Mouse (Mus musculus) myocyte (in vitro differentiated cells): ENCODE results near the gene Kctd17. TPM values are rescaled to one million over a fixed set of nuclear protein-coding genes. Genes with fewer than 3 reads are reported as not detected.

Experiments
- H3K27me3 ChIP-seq: one replicate; pipeline ENCODE4 v1.6.1; 2011; ENCODE audit not compliant: control insufficient read depth, insufficient read depth, insufficient read length
- H3K36me3 ChIP-seq: one replicate; pipeline ENCODE4 v1.6.1; 2011; ENCODE audit not compliant: control insufficient read depth, insufficient read depth
- H3K4me2 ChIP-seq: one replicate; pipeline ENCODE4 v1.6.1; 2011; ENCODE audit warnings: low read depth, control low read depth
- H3K4me3 ChIP-seq: one replicate; pipeline ENCODE4 v1.5.1; 2011; ENCODE audit warnings: mild to moderate bottlenecking, control low read depth, moderate library complexity
- H3K79me2 ChIP-seq: one replicate; pipeline ENCODE4 v1.6.1; 2011; ENCODE audit not compliant: control insufficient read depth, insufficient read depth
- H3ac ChIP-seq: one replicate; pipeline ENCODE4 v1.6.1; 2011; ENCODE audit not compliant: control insufficient read depth, insufficient read length
- CEBPB ChIP-seq: IDR thresholded peaks from 2 replicates; pipeline ENCODE4 v1.6.1; 2011; ENCODE audit warnings: mild to moderate bottlenecking, moderate library complexity; ENCODE audit not compliant: poor library complexity, insufficient read depth, severe bottlenecking
- E2F4 ChIP-seq: IDR thresholded peaks from one replicate; pipeline ENCODE4 v1.6.1; 2011; ENCODE audit warnings: mild to moderate bottlenecking, control low read depth, moderate library complexity; ENCODE audit not compliant: insufficient read depth
- MAX ChIP-seq: IDR thresholded peaks from one replicate; pipeline ENCODE4 v1.6.1; 2011; ENCODE audit warnings: low read depth, mild to moderate bottlenecking, control low read depth
- MYOD1 ChIP-seq, 3 experiments: IDR thresholded peaks; one replicate each; pipeline ENCODE4 v1.6.1; 2011; ENCODE audit warnings: control low read depth in 2 of 3, low read depth in 2 of 3, mild to moderate bottlenecking in 2 of 3, moderate library complexity in 1 of 3; ENCODE audit not compliant: insufficient read length in 2 of 3, control insufficient read depth in 1 of 3
- MYOG ChIP-seq, 3 experiments: IDR thresholded peaks; one replicate each; pipeline ENCODE4 v1.6.1; 2011; ENCODE audit warnings: control low read depth in 2 of 3, low read depth in 2 of 3, mild to moderate bottlenecking in 2 of 3; ENCODE audit not compliant: insufficient read length in 2 of 3, control insufficient read depth in 1 of 3, insufficient read depth in 1 of 3
- POLR2A ChIP-seq: IDR thresholded peaks from one replicate; pipeline ENCODE4 v1.6.1; 2011; ENCODE audit warnings: low read depth, mild to moderate bottlenecking, control low read depth, moderate library complexity; ENCODE audit not compliant: insufficient read length
- POLR2AphosphoS2 ChIP-seq: IDR thresholded peaks from one replicate; pipeline ENCODE4 v1.6.1; 2011; ENCODE audit warnings: low read depth, control low read depth; ENCODE audit not compliant: insufficient read length
- REST ChIP-seq: IDR thresholded peaks from one replicate; pipeline ENCODE4 v1.6.1; 2011; ENCODE audit warnings: mild to moderate bottlenecking, control low read depth, moderate library complexity; ENCODE audit not compliant: insufficient read depth, insufficient read length
- SRF ChIP-seq: IDR thresholded peaks from one replicate; pipeline ENCODE4 v1.6.1; 2011; ENCODE audit warnings: low read depth; ENCODE audit not compliant: control insufficient read depth, insufficient read length
- TCF12 ChIP-seq: IDR thresholded peaks from one replicate; pipeline ENCODE4 v1.6.1; 2011; ENCODE audit warnings: mild to moderate bottlenecking, control low read depth; ENCODE audit not compliant: poor library complexity, insufficient read depth, severe bottlenecking
- TCF3 ChIP-seq: IDR thresholded peaks from one replicate; pipeline ENCODE4 v1.6.1; 2011; ENCODE audit warnings: low read depth, control low read depth; ENCODE audit not compliant: insufficient read length
- USF1 ChIP-seq: IDR thresholded peaks from one replicate; pipeline ENCODE4 v1.6.1; 2011; ENCODE audit warnings: low read depth, mild to moderate bottlenecking, control low read depth, moderate library complexity
- polyA plus RNA-seq: library from polyadenylated mRNA; unstranded; fragments of >200 nt; fragmentation: generic; extraction: Trizol; gene quantifications from one replicate; pipeline ENCODE4 v1.2.1, GENCODE M21; 2012; ENCODE audit warnings: missing spikeins

Gene Kctd17
- polyA plus RNA-seq, 1 experiment, result 161 TPM

- Histone ChIP-seq H3K4me2 (no peak overlapping the region), H3ac (no peak overlapping the region), H3K4me3 (no peak overlapping the region), H3K79me2 (no peaks in the 10 kb centered on the region), H3K27me3 (no peaks in the 10 kb centered on the region), H3K36me3 (no peaks in the 10 kb centered on the region)
- TF ChIP-seq USF1 (no peak), CEBPB (no peak), MYOG (IDR thresholded peaks at IDR 0.05; ENCODE audit: control insufficient read depth in 1 of 3, insufficient read depth in 1 of 3, insufficient read length in 2 of 3, low read depth in 2 of 3) (no peak), TCF12 (no peak), TCF3 (no peak), POLR2AphosphoS2 (no peak), REST (no peak), MYOD1 (IDR thresholded peaks at IDR 0.05; ENCODE audit: control insufficient read depth in 1 of 3, insufficient read length in 2 of 3, low read depth in 2 of 3) (no peak), MAX (no peak), E2F4 (no peak), SRF (no peak), POLR2A (no peak)
These were observed 24.5 kb upstream of the Kctd17 start for GRCm38 (mm10) chr15:78403896-78404295.

DNA sequence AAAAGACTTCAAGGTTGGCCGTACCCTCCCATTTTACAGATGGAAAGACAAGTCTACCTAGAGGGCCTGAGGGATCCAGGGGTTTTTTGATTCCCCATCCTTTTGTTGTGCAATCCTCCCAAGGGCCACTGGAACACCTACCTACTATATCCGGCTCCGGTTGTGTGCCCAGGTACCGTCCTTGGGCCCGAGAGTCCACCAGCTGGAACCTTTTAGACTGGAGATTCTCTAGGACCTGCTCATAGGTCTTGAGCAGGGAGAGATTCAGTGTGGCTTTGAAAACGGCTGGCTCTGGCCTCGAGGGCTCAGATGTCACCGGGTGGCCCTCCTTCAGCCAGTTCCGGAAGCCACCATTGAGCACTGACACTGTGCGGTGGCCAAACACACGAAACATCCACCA, 23.3 kb upstream of the Kctd17 start:
- Histone ChIP-seq H3K36me3 (no peaks in the 10 kb centered on the region), H3K79me2 (no peaks in the 10 kb centered on the region), H3K4me3 (peak overlapping the region; percentile 45), H3ac (no peak overlapping the region), H3K4me2 (peak overlapping the region; percentile 94), H3K27me3 (no peaks in the 10 kb centered on the region)
- no peak for TF ChIP-seq REST
- TF ChIP-seq TCF3, result no peak
- TF ChIP-seq POLR2AphosphoS2, result no peak
- TF ChIP-seq TCF12, result no peak

DNA sequence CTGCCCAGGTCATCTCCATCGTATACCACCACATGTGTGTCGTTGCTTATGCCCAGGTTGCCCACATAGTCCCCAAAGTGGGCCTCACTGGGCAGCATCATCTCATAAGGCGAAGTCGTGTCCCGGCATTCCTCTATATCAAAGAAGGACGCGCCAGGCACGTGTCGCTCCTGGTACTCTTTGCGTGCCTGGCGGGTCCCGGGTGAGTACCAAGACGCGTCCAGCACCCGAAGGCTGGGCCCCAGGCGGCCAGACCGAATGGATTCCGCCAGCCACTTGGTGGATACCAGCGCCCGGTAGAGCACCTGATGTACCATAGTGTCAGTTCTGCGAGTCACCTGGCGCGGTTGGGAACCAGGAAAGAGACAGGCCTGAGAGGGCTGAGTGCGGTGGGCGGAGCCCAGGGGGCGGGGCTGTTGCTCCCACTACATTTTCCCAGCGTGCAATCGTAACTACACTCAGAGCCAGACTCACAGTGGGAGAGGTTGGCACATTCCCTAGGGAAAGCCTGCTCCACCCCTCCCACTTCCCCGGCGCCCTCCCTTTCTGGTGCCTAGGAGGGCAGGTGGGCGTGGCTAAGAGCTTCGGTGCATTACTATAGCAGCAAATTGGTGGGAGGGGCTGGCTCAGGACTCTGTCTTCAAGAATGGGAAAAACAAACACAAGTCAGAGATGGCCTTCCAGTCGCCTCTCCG, 22.7 kb upstream of the Kctd17 start, which contains the start of gene Tst:
Tst (minus strand) TSS at position 391 of the 695 bp plus-strand sequence.
- H3K79me2 ChIP-seq, result no peaks in the 10 kb centered on the region
- H3K36me3 ChIP-seq, result no peaks in the 10 kb centered on the region
- peak within 1 kb of the TSS; percentile 45 for H3K4me3 ChIP-seq
- no peaks in the 10 kb centered on the region for H3K27me3 ChIP-seq
- peak within 1 kb of the TSS; percentile 98 for H3K4me2 ChIP-seq
- TF ChIP-seq TCF3, result no peak
- TF ChIP-seq USF1, result no peak
- no peak for TF ChIP-seq MAX
- TF ChIP-seq MYOG (IDR thresholded peaks at IDR 0.05; ENCODE audit: control insufficient read depth in 1 of 3, insufficient read depth in 1 of 3, insufficient read length in 2 of 3, low read depth in 2 of 3), result no peak
- TF ChIP-seq MYOD1 (IDR thresholded peaks at IDR 0.05; ENCODE audit: control insufficient read depth in 1 of 3, insufficient read length in 2 of 3, low read depth in 2 of 3), result no peak
- TF ChIP-seq SRF, result no peak
- no peak for TF ChIP-seq CEBPB
- TF ChIP-seq POLR2A, result no peak
- TF ChIP-seq E2F4, result no peak
- no peak for TF ChIP-seq TCF12
- TF ChIP-seq REST, result no peak
- TF ChIP-seq POLR2AphosphoS2, result no peak
- peak within 1 kb of the TSS; percentile 1 for H3ac ChIP-seq

DNA sequence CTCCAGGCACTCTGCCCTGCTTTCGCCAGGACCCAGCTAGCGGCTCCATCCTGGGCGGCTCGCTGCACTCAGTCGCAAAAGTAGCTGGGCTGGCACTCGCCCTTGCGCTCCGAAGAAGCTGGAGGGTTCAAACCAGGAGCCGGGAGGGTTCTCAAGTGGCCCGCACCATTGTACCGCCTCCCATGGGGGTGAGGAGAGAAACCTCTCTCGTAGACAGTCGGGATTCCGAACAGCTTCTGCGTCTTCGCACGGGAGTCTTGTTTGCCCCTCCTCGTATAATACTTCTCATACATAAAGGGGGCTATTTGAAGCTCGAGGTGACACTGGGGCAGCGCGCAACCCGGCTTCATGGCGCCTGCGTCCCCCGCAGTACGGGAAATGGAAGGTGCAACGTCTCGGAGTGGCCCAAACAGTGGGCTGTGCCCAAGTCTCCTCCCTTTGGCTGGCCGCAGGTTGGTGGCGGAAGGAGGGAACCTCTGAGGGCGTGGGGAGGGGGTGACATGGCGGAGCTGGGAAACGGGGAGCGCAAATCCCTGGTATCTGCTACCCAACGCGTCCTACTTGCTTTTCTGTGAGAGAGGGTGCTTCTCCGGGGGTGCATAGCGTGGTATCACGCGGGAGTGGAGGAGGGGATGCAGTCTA, 21.9 kb upstream of the Kctd17 start, which contains the start of gene Mpst:
Mpst (plus strand) TSS at position 124 of the 642 bp plus-strand sequence.
- H3K36me3 ChIP-seq, result no peaks in the 10 kb centered on the region
- H3K27me3 ChIP-seq, result no peaks in the 10 kb centered on the region
- H3K4me2 ChIP-seq, result peak within 1 kb of the TSS; percentile 98
- peak within 1 kb of the TSS; percentile 45 for H3K4me3 ChIP-seq
- peak within 1 kb of the TSS; percentile 1 for H3ac ChIP-seq
- TF ChIP-seq REST (no peak), MYOD1 (IDR thresholded peaks at IDR 0.05; ENCODE audit: control insufficient read depth in 1 of 3, insufficient read length in 2 of 3, low read depth in 2 of 3) (no peak), POLR2AphosphoS2 (peak; percentile 84), POLR2A (peak; percentile 85), E2F4 (peak; percentile 91), MAX (no peak), MYOG (IDR thresholded peaks at IDR 0.05; ENCODE audit: control insufficient read depth in 1 of 3, insufficient read depth in 1 of 3, insufficient read length in 2 of 3, low read depth in 2 of 3) (peak in 1 of 3 experiments; percentile 40), SRF (no peak), TCF3 (no peak), USF1 (no peak), TCF12 (no peak), CEBPB (no peak)
- H3K79me2 ChIP-seq, result no peaks in the 10 kb centered on the region
